Mouse (Mus musculus) cerebellum, adult (tissue): Measurements from ENCODE around the gene B230118H07Rik.
A peak's percentile ranks its signal among the peaks of the same experiment; 100 is the strongest.

Experiments used
- ATAC-seq: cut with Nextera tagmentation; 2 replicates; pipeline ENCODE4 v1.9.2; 2017; ENCODE audit warnings: mild to moderate bottlenecking, moderate library complexity, mixed read lengths; ENCODE audit not compliant: insufficient number of reproducible peaks, low FRiP score, low TSS enrichment

B230118H07Rik gene

DNA sequence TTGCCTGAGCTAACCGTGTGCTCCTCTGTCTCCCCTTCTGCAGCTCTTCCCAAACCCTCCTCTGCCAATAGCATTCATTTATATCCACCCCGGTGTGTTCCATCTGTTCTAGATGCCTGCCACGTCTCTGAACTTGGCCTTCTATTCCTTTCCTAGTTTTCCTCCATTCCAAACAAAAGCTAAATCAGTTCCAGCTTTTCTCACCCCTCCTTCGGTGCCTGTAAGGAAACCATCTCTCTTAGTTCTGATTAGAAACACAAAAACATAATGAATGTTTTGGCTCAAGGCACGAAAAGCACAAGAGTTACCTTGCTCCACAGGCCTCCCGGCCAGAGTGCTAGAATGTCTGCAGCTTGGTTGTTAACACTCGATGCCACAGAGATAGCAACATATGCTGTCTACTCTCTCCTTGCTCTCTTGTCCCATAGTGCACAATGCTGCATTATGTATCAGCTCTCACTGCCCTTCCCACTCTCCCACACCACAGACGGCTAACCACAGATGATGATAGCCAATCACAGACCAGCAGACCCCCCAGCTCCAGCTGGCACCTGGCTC is at the start of gene B230118H07Rik, which contains the start of gene Rag1:
B230118H07Rik (minus strand) TSS at position 419 of the 558 bp plus-strand sequence.
Rag1 (minus strand) TSS at position 388 of the 558 bp plus-strand sequence.
- peak; percentile 95 for ATAC-seq

DNA sequence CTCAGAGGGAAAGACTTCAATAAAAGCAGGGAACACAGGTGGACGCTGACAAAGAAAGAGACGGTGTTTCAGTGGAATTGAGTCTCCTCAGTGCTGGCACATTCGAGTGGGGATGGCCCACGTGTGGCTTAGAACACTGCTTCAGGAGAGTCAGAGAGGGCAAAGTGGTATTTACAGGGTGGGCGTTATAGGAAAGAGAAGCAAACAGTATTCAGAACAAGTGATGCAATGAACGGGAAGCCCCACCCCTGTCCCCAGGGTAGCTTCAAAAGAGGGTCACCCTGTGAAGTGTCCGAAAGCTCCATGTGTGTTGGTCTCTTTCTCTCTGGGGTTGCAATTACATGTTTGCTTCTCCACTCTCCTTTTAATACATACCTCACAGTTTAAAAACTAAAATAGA is 46.3 kb upstream of the B230118H07Rik start:
- no peak for ATAC-seq

DNA sequence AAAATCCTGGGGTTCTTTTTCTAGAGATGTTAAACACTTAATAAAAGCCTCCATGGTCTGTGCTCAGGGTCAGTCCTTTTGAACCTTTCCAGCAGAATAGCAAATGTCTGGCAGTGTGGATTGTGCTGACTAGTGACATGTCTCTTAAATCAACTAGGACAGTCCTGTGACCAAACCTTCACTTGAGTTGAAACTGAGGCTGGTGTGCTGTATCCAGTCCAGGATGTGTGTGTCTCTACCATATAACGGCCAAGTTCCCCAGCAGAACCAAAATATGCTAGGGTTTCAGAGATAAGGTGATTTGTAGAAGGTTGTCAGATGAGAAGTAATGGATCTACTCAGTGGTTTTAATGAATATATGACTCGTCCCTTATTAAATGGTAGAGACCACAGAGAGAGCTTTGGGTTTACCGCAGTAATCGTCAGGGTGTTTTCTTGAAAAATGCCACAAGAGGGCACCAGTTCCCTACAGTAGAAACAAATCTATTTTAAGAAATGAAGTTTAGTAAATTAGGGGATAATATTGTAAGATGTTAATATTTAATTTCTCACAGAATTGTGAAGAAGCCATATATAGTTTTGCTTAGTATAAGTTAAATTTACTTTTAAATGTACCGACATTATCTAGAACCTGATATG is 44.4 kb upstream of the B230118H07Rik start:
- ATAC-seq = no peak

DNA sequence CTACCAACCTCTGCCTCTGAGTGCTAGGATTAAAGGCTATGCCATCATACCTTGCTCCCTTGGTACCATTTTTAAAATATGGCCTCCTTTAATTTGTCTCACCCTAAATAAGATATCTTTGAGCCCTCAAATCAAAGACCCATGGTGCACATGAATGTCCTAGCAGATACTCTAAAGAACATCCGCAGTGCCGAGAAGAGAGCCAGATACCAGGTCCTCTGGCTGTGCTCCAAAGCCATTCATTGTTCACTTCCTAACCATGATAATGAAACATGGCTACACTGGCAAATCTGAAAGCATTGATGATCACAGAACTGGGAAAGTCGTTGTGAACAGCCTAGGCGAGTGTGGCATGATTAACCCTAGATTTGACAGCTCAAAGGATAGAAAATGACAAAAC is 43.7 kb upstream of the B230118H07Rik start:
- ATAC-seq = no peak

DNA sequence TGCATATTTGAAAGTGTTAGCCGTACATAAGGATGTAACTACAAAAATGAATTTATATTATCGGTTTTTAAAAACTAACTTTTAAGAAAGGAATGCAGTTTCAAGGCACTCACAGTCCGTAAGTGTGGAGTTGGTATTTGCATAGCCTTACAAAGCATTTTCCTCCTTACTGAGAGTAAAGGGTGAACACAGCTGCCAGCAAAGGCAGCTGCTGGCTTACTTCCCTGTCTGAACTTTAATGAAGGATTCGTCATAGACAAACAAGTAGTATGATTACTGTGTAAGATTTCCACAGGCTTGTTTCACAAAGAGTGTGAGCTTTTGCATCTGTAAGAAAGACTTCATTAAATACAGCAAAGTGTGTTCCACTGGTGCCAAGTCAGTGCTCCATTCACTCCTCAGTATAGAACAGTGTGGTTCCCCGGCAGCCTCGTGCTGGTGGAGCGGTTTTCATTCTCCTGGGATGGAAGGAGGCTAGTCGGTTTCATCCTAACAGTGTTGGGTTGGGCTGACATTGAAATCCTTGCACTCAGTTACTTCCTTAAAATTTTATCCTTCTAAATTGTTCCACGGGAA is 41.0 kb upstream of the B230118H07Rik start:
- no peak for ATAC-seq

DNA sequence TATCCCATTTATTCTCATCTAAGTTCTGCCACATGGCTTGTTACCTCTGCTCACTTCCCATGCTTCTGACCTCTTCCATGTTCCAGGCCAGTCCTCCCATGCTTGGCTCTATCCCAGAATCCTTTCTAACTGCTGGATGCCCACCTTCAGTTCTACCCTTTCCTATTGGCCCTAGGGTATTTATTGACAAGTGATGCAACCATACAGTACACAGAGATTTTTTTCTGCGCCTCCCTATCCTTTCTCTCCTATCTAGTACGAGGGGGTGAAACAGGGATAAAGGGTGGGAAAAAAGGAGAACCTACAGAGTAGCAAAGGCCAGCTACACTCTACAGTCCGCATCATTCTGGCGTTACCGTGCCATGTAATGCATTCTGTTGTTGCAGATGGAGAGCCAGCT is 38.7 kb upstream of the B230118H07Rik start:
- no peak for ATAC-seq

DNA sequence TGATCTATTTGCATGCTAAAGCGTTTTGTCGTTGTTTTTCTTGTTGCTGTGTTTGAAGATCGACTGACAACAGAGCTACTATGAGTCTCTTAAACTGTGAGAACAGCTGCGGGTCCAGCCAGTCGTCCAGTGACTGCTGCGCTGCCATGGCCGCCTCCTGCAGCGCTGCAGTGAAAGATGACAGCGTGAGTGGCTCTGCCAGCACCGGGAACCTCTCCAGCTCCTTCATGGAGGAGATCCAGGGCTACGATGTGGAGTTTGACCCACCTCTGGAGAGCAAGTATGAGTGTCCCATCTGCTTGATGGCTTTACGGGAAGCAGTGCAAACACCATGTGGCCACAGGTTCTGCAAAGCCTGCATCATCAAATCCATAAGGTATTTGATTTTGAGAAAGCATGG is 35.1 kb upstream of the B230118H07Rik start:
- no peak for ATAC-seq

DNA sequence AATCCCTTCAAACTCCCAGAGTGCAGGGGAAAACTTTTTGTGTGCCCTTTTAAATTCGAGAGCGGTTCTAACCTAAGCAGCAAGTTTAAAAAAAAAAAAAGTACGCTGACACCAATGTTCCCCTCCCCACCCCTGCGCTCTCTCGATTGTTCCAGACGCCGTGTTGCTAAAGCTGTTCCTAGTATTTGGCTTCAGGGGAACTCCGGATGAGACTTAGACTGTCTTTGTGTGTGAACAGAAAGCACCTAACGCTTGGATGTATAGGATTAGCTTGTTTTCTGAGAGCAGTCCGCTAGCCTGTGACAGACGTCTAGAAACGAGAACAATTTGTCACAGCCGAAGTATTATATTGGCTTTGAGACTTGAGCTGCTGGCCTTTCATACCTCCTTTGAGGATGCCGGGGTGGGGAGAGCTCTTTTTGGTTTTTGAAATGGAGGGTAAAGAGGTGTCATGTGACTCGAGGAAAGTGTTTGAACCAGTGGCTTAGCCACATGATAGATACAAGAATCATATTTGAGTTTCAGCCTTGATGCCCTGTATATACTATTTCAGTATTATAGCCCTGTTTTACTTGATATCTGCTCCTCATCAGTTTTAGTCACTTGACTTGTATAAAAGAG is 29.9 kb upstream of the B230118H07Rik start:
- no peak for ATAC-seq

DNA sequence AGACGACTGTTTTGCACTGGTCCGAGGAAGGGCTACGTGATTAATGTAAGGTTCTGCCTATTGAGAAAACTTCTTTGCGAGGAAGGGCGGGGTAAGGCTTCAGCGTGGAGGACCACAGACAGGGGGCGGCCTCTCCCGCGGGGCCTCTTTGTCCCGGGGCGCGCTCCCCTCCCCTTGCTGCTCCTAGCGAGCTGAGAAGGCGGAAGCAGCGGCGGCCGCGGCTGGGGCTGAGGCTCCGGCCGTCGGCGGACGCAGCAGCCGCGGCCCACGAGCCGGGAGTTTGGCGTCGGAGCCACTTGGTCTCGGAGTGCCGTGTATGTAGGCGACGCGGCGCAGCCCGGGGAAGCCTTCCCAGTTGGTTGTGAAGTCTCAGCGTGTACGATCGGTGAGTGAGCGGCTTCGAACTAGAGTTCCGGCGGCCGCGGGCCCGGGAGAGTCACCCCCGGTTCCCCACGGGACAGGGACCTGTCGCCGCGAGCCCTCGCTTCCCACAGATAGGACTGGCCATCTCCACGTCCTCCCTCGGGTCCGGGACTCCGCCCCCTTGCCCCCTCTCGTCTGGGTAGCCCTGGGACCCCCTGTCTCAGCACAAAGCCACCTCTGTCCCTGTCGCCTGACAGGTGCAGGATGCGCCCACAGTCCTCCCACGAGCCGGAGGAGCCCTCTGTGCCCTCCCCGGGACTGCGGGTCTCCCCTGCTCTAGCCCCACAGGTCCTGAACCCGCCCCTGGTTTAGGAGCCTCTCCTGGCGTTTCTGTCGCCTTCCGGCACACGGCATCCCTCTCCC is 29.1 kb upstream of the B230118H07Rik start, which contains the start of gene Traf6:
Traf6 (plus strand) TSS at position 194 of the 786 bp plus-strand sequence.
- peak; percentile 89 for ATAC-seq

DNA sequence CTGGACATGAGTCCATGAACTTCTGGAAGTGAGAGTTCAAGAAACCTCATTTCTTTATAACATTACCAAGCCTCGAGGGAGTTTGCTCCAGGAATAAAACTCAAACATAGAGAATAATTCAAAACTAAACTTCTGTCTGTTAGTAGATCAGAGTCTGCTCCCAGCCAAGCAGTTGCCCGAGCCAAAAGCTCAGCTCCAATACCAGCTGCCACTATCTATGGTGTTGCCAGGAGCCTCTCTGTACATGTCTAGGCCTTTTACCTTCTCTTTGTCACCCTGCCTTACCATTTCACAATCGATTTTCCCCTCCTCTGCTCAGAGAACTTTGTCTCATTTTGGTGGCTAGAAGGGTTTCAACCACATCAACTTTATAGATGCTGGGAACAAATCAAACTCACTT is 24.2 kb upstream of the B230118H07Rik start:
- ATAC-seq = no peak; the same call in 1 of the 2 replicates

DNA sequence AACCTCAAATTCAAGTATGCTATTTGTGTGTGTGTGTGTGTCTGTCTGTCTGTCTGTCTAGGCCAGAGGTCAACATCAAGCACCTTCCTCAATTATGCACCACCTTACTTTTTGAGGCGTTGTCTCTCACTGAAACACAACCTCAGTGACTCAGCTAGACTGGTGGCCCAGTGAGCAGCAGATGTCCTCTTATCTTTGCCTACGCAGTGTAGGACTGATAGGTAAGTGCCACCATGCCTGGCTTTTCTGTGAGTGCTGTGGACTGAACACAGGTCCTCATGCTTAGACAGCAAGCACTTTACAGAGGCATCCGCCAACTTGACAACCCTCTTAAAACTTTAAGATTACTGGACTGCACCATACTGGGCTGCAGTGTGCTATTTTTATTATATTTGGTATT is 19.4 kb upstream of the B230118H07Rik start:
- ATAC-seq = no peak

DNA sequence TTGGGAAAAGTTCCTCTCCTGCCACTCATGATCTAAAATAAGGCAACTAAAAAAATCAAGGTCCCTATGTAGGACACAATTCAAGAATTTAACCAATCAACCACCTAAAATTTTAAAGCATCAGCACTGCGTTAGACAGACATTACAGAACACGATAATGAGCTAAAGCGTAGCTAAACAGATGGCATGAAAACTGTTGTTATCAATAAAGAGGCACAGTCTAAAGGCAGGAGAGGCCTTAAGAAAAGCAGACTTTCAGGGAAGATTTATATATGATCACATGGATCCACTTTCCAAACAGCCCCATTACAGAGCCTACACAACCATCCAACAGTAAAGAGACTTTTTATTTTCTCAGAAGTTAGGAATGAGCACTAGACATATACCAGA is 16.4 kb upstream of the B230118H07Rik start:
- ATAC-seq = no peak

DNA sequence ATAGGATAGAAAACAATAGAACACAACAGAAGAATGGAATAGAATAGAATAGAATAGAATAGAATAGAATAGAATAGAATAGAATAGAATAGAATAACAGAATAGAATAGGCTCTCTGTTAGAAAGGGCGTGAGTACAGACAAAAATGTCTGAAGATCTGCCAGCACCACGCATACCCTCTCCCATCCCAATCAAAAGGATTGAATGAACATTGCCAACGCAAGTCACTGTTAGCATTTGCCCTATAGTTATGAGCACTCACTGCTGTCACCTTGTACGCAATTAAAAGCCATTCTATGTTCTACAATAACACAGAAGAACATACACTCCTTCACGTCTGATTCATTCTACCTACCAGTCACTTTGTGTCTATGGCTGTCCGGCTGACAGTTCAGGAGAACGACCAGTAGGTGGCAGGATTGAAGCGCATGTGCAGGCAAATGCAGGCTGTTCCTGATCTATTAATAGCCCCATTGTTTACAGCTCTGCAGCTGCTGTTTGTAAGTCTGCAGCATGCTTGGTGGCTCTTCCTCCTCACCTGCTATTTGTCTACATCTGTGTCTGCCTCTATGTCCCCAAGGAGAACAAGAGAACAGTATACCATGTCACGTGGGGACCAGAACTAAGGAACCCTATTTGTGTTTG is 15.8 kb upstream of the B230118H07Rik start:
- peak; percentile 93 for ATAC-seq

DNA sequence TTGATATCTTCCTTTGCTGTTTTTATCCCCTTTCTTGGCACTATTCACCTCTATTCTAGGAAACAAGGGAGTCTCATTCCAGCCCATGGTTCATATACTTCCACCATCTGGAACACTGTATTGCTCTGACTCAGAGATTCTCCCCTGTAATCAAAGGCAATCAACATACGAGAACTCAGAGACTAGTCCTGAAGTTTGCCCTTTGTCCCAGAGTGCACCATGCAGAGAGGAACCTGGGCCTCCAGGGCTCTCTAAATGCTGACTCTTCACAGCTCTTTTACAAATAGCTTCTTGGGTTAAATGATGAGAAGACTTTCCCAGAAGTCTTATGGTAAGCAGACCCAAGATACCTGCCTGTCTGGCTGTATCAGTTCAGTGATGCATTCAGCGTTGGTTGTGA is 11.2 kb upstream of the B230118H07Rik start:
- ATAC-seq = no peak

DNA sequence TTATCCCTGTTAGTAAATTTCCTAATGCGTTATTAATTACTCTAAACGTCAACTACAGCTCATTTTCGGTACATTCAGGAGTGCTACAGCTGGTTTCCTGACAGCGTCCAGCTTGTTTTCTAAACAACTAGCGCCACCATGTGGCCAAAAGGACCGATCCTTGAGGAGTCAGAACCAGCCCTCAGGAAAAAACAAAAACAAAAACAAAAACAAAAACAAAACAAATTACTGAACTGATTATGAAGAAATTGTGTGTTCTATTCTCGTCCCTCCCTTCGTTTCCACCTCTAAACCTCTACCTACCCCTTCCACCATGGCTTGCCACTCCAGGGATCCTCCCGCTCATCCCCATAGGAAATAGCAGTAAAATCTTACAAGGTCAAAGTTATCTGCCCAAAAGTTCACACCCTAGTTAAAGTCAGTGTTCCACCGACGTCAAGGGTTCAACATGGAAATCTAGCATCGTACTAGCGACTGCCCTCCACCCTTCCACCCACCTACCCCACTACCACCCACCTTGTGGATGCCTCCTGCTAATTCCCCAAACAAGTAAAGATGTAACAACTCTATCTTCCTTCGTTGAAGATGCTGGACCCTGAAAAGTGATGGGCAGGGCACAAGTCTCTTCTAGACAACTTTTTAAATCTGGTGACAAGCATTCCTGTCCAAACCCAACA is 3.7 kb upstream of the B230118H07Rik start:
- ATAC-seq = 0 out of 2 replicates have a peak, but pooled peaks have one; percentile 26

DNA sequence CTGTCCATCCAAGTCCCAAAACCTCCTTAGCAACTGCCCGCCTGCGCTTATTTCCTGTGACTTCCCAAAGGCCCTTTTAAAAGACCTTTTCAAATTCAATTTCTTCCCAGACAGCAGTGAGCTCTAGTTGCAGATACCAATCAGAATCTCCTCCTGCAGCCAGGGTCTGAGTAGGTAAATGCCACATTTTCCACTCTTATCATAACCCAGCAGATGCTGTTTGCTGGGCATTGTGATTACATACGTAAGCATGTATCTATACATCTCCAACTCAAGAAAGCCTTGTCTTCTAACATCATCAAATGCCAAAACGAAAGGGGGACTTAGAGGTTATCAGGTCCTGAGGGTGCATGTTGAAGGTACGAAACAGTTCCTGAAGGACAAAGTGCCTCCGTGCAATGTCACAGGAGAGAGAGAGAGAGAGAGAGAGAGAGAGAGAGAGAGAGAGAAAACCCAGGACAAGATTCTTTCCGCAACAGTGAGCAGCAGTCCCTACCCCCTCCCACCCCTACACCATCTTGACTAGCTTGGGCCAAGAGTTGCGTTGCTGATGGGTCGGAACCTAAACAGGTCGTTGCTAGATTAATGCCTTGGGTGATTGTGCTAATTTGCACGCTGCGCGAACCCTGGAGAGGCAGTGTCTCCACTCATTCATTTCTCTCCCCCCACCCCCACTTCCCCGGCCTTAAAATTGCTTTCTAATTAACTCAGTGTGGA is 3.0 kb upstream of the B230118H07Rik start:
- ATAC-seq = 0 out of 2 replicates have a peak, but pooled peaks have one; percentile 1

DNA sequence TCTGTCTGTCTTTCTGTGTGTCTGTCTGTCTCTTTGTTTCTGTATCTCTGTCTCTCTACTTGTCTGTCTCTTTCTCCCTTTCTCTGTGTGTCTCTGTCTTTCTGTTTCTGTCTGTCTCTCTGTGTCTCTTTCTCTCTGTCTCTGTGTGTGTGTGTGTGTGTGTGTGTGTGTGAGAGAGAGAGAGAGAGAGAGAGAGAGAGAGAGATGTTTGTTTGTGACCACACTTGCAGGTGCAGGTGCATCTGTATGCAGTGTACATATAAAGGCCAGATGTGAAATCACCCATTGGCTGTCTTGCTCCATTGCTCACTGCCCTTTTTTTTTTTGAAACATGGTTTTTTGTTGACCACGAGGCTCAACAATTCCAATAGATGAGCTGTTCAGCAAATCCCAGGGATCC is 1.1 kb upstream of the B230118H07Rik start:
- ATAC-seq = no peak

DNA sequence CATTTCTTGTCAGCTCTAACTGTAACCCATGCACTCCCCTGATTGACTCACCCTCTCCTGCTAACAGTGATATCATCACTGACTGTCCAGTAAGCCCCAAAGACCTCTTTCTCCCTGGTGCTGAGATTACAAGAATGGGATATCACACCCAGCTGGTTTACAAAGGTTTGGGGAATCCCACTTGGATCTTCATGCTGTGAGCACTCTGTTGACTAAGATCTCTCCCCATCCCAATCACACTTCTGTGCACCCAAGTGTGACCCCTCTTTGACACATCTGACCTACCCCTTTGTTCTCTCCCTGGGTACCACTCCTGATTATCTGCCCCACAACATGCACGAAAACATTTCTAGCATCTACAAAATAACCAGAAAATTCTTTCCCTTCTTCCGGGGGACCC is 971 bp downstream of the B230118H07Rik start:
- ATAC-seq = no peak

DNA sequence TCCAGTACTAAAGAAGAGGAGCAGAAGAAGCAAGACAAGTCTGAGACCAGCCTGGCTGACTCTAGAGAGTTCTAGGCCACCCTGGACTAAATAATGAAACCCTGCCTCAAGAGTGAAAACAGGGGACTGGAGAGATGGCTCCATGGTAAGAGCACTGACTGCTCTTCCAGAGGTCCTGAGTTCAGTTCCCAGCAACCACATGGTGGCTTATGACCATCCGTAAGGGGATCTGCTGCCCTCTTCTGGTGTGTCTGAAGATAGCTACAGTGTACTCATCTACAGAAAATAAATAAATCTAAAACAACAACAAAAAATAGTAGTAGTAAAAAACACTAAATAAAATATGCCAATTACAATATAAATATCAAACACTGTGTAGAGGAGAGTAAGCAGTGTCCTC is 3.5 kb downstream of the B230118H07Rik start:
- ATAC-seq = no peak
